Mouse (Mus musculus) C2C12 (cell line): ENCODE results near the gene Ankrd36.
"Not testable (repeated sequence)": the region's sequence is repeated elsewhere in the genome, so short reads cannot be mapped to it uniquely, and the experiment has no call there.

ENCODE experiments used
- CEBPB ChIP-seq: IDR thresholded peaks from one replicate; pipeline ENCODE4 v1.6.1; 2011; ENCODE audit warnings: low read depth, mild to moderate bottlenecking, control low read depth, moderate library complexity
- CTCF ChIP-seq: IDR thresholded peaks from one replicate; pipeline ENCODE4 v1.5.1; 2011; ENCODE audit not compliant: control insufficient read depth, insufficient read depth, insufficient read length
- MAX ChIP-seq: IDR thresholded peaks from one replicate; pipeline ENCODE4 v1.6.1; 2011; ENCODE audit warnings: mild to moderate bottlenecking, control low read depth
- MYOG ChIP-seq: IDR thresholded peaks from one replicate; pipeline ENCODE4 v1.6.1; 2011; ENCODE audit not compliant: control insufficient read depth, insufficient read length; ENCODE audit errors: extremely low read depth
- USF1 ChIP-seq: IDR thresholded peaks from one replicate; pipeline ENCODE4 v1.6.1; 2011; ENCODE audit warnings: low read depth, mild to moderate bottlenecking, control low read depth, moderate library complexity

- TF ChIP-seq MYOG, CTCF, USF1, MAX, CEBPB: not testable (repeated sequence)
These were observed 24.8 kb upstream of the Ankrd36 start for GRCm38 (mm10) chr11:5544709-5545108.
